Mouse (Mus musculus) adrenal gland, postnatal 25 days (tissue): ENCODE results near the gene Zbtb38. TPM values are rescaled to one million over a fixed set of nuclear protein-coding genes. Genes with fewer than 3 reads are reported as not detected.

Experiments used
- DNase-seq: peaks from one replicate; pipeline ENCODE4 v3.0.0; 2021; ENCODE audit warnings: mixed read lengths
- total RNA-seq: library from RNA; stranded (reverse); gene quantifications from 2 replicates; pipeline ENCODE4 v1.2.3, GENCODE M21; 2021

The Zbtb38 gene
- total RNA-seq, 1 experiment from 2014 or later = 65.6 TPM

DNA sequence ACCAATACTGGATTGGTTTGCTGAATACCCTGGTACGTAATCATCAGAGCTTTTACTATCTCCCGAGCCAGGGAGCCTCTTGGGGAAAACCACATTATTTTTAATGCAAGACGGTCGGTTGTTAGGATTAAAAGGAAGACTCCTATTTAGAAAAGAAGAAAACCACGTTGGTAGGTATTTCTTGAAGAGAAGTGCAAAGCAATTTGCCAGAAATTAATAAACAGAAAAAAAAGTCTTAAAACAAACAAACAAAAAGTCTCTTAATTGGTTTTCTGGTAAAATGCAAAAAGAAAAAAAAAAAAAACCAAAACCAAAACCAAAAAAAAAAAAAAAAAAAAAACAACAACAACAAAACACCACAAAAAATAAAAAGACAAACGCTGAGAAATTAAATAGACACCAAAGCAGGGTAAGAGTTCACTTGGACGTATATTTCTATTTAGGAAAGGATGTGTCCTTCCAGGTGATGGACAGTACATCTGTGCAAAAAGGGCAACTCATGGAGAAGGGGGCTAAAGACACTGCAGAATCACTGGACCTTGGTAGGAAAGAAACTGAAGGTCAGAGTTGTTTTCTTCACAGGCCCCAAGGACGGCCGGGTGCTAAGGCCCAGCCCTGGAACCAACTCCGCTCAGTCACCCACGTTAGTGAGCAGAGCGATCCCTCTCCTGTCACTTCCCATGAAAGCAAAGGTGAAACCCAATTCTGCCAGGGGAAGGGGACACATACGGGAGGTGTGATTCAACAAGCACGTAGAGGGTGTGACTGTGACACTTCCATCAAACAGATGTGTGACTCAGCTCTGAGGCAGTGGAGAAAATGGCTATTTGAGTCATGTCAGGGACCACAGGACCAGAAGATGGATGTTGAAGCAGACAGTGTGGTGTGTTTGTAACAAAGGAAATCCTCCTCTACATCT, 38.9 kb downstream of the Zbtb38 start:
- DNase-seq = peak; percentile 52

GRCm38 (mm10) chr9:96712758-96713471, 39.7 kb downstream of the Zbtb38 start:
- DNase-seq = peak; percentile 69

GRCm38 (mm10) chr9:96712045-96712444, 40.6 kb downstream of the Zbtb38 start:
- no peak for DNase-seq

- no peak for DNase-seq
These were observed 42.2 kb downstream of the Zbtb38 start for GRCm38 (mm10) chr9:96710241-96710946.

- no peak for DNase-seq
These were observed 43.7 kb downstream of the Zbtb38 start for GRCm38 (mm10) chr9:96708905-96709304.

- DNase-seq = no peak
These were observed 44.7 kb downstream of the Zbtb38 start for GRCm38 (mm10) chr9:96707964-96708363.

DNA sequence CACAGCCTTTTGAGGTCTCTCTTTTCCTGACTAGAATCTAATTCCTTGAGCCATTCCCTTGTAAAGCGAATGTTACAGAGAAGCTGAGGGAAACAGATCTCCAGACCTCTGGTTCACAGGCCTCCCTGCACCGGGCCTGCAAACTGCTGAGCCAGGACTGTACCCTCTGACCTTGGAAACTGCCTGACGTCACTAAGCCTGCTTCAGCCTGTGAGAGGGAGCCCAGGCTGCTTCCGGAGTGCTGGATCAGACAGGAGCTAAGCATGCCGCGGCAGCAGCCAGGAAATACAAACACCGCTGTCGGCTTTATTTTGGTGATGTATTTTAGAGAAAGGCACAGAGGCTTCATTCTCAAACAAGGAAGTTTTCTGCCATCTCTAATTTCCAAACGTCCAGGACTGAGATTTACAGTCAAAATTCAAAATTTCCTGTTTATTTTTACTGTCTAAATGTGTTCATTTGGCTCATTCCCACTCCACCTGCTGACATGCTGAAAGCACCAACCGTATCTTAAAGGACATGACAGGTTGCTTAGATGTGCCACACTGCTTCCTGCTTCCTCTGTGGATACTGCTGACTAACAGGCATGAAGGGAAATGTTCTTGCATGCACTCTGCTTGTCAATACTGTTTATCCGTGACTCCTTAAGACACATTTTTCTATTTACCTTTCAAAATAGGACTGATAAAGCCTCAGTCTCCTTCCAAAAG, 46.9 kb downstream of the Zbtb38 start:
- peak; percentile 79 for DNase-seq

GRCm38 (mm10) chr9:96704935-96705334, 47.7 kb downstream of the Zbtb38 start:
- DNase-seq = no peak

DNA sequence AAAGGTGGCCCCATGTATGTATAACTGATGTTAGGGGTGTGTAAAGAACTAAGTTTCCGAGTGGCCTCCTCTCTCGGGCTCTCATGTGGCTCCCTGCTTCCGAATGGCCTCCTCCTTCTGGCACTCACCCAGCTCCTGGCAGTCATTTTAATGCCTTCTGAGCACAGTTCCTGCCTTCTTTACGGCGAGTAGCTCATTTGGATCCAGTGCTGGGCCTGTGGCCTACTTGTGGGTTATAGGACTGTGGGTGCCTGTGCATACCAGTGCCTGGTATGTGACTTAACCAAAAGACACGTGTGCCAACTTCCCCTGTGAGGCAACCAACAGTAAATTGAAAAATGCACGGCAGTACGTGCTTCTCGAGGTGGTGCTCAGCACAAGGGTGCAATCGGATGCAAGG, 50.7 kb downstream of the Zbtb38 start:
- DNase-seq = no peak

DNA sequence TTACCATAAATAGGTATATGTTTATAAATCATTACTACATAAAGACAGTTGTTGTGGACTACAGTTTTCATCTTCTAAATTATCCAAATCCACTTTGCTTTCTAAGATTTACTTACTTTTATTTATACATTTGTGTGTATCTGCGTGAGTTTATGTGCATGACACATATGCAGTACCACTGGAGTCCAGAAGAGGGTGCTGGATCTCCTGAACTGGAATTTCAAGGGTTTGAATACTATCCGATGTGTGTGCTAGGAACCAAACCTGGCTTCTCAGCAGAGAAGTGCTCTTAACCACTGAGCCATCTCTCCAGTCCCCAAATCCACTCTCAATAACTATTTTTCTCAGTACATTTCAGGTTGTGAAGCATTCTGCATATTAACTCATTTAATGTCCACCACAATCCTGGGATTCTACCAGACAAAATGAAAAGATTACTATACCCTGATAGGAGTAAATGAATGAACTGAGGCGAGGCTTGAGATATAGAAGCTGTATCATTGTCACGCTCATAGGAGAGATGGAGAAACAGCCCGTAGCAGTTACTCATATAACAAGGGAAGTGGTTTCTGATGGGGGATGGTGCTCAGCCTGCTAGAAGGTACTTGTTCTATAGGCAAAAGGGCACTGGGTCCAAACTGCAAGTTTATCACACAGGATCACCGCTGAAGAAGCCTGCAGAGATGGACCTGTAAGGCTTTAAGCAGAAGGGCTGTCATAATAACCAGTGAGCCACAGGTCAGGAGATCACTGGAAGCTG, 53.2 kb downstream of the Zbtb38 start:
- no peak for DNase-seq

GRCm38 (mm10) chr9:96696788-96697492, 55.7 kb downstream of the Zbtb38 start:
- no peak for DNase-seq

GRCm38 (mm10) chr9:96696141-96696561, 56.5 kb downstream of the Zbtb38 start:
- DNase-seq = no peak

DNA sequence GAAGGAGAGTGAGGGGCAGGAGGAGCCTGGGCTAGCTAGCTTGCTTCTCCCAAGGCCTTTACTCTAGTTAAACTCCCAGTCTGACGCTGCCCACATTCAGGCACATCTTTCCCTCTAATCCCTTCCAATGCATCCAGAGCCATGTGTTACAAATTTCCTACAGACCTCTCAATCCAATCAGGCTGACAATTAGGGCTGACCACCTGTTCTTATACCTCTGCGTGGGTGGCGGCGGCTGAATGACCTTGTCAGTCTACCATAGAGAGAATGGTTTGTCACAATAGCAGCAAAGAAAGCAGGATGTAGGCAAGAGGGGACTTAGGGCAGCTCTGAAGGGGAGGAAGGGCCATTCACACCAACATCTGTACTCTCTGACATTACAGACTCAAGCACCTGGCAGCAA, 62.2 kb downstream of the Zbtb38 start:
- no peak for DNase-seq

DNA sequence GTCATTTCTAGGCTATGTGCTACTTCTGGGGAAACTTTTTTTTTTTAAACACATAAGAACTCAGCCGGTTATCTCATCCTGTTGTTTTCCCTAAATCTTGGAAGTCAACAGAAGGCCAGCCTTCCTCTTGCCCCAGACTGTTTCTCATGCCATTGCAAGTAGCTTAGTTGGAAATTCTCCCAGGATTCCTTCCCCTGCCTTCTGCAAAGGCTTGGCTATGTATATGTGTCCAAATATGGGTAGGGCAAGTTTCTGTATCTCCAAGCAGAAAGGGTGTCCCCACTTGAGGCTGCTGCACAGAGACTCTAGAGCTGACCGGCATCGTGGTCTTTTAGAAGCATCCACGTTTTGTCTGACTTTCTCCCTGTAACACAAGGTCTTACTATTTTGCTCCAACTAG, 63.6 kb downstream of the Zbtb38 start:
- no peak for DNase-seq

DNA sequence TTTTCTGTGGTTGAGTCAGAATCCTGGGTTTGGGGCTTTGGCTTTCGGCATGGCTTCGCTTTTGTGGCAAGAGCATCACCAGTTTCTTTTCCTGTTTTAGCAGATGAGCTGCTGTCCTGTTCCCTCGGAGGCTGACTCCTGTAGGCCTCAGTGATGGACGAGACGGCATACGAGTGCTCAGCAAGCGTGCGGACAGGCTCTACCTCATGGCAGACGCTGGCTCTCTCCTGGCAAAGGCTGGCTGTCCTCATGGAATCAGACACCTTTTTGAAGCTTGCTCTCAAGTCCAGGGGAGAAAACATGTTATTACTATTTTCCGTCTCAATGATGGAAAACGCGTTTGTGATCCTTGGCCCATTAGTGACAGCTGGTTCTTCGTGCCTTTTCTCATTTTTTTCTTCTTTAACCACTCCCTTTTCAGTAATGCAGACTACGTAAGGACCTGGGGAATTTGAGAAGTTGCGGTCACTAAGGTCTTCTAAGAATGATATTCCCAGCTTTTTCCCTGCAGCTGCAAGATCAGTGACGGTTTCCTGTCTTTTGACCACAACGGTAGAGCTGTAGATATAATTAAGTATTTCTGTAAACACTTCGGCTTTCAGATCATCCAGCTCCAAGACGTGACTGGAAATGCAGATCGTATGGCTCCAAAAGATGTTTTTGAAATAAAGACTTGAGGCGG, 64.3 kb downstream of the Zbtb38 start:
- no peak for DNase-seq

GRCm38 (mm10) chr9:96687591-96688186, 64.9 kb downstream of the Zbtb38 start:
- no peak for DNase-seq

GRCm38 (mm10) chr9:96685600-96686084, 67.0 kb downstream of the Zbtb38 start:
- no peak for DNase-seq

- DNase-seq = no peak
These were observed 67.6 kb downstream of the Zbtb38 start for GRCm38 (mm10) chr9:96684866-96685599.
